Mouse (Mus musculus) heart, postnatal 0 days (tissue): ENCODE measurements at regions not wholly inside any gene's neighbourhood (a gene's known extent, or its start where the extent isn't known, plus 50 kb on each side); places are given as distances from the start of the nearest gene placed in this dataset.

Experiments
- CTCF ChIP-seq: IDR thresholded peaks from 2 replicates; pipeline ENCODE4 v1.5.1; 2016; ENCODE audit warnings: antibody characterized with exemption, control low read depth, low read depth
- EP300 ChIP-seq: IDR thresholded peaks from 2 replicates; pipeline ENCODE4 v1.6.1; 2016; ENCODE audit warnings: antibody characterized with exemption, low read depth

GRCm38 (mm10) chr1:19337207-19337606 is 128.5 kb downstream of the Tfap2b start:
- TF ChIP-seq CTCF (no peak), EP300 (no peak)
